Mouse (Mus musculus): Measurements from ENCODE around the gene Slc1a3.
A peak's percentile ranks its signal among the peaks of the same experiment; 100 is the strongest.

Slc1a3 gene

DNA sequence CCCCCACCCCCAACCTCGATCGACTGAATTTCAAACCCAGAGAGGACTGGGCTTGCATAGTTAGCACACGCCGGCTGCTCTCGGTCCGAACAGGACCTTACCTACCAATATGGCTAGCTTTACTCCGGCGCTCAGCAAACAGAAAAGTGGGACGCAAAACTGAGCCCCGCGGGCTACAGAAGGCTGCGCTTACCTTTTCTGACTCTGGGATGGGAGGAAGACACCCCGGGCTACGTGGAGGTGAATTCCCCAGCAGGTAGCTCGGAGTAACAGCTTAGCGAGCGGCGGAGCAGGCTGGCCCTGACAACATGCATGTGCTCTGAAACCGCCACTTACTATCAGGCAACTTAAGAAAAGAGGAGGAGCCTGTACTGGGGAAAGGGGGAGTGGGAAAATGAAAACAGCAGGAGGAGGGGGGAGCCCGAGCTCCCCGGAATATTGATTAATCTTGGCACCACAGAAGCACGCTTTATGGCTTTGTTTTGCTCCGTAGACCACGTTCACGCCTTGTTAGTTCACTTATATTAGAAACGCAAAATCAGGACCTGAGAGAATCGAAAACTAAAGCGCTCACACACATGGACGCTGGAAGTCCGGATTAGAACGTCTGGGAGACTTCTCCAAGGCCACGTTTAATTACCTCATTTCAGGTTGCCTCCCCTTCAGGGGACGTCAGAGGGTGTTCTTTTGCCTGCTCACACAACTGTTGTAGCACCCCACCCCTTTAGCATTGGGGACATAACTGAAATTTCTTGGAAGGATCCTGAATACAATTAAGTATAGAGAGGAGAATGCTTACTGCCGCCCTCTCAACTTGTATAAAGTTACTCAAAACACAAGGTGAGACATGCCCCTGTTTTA lies at the start of gene Slc1a3:
Gene Slc1a3 (minus strand): TSS at position 619 of the 861 bp plus-strand sequence.
- DNase-seq (ENCODE audit: low read depth, low spot score): peak; percentile 45

DNA sequence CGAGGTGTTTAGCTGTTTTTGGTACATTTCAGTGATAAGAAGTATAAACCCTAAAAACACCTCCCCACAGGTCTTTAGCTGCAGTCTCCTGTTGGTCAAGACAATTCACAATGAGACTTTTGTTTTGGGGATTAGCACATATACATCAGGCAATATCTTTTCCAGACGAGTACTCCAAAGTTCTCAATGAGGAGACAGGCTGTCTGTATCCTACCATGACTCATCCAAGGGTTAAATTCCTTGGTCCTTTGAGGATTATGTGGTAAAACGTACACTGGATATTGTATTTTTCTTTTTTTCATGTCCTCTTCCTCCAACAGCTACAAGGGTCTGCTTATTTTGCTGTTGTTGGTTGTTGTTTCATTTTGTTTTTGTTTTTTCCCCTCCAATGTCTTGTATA lies 48.5 kb upstream of the Slc1a3 start:
- no peak for DNase-seq (ENCODE audit: low read depth, low spot score)

DNA sequence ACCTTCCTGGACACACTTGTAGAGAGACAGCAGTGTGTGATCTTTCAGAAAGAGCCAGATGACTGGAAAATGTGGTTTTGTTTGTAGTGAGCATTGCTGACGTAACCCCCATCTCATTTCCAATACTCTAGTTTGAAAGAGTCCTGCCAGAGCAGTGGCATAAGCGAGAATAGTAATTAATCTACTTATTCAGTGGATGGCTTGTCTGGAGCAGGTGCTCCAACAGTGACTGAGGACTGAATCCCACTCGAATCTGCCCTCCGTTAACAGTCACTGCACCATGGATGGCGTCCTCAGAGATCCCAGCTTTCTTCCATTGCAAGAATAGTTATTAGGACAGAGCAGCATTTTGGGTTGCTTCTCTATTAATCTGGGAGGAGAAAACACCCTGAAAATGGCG lies 45.9 kb upstream of the Slc1a3 start:
- DNase-seq (ENCODE audit: low read depth, low spot score): no peak

DNA sequence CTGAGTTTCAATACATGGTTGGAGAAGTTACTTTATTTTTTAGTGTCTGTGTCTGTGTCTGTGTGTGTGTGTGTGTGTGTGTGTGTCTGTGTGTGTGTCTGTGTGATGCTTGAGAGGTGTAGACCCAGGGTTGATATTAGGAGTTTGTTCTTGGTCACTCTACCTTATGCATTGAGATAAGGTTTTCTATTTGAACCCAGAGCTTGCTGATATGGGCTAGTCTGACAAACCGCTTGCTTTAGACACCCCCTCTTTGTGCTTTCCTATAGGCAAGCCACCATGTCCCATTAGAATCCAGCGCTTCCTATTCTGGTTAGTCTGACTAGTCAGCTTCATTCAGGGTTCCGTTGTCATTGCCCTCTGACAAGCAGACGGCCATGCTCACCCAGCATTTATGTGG lies 39.2 kb upstream of the Slc1a3 start:
- no peak for DNase-seq (ENCODE audit: low read depth, low spot score)

DNA sequence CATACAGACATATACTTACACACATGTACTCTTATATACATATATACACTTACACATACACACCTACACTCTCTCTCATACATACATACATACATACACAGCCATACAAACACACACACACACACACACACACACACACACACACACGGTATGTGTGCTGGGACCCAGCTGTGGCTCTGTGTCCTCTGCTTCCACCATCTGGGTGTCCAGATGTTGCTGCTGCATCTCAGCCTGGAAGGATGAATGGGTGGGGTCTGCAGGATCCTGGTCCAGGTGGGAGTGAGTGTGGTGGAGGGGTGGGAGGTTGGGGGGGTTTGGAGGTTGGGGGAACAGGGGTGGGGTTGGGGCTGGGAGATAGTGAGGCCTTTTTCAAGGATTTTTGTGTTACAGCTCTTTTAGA lies 38.2 kb upstream of the Slc1a3 start:
- DNase-seq (ENCODE audit: low read depth, low spot score): no peak

DNA sequence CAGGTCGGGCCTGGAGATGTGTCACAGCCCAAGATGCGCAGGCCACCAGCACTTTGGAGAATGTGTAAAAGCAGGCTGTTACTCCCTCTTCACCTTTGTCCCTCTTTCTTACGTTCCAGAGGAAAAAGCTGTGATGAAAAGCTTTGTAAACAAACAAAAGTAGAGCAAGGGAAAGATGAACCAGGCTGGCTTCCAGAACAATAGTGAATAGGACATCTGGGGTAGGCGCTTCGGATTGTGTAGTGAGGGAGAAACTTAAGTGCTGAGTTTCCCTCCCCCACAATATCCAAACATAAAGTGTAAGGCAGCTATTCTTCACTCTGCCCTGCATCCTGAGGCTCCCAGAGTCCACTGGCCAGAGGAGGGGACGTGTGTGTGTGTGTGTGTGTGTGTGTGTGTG lies 31.0 kb upstream of the Slc1a3 start:
- DNase-seq (ENCODE audit: low read depth, low spot score): no peak

DNA sequence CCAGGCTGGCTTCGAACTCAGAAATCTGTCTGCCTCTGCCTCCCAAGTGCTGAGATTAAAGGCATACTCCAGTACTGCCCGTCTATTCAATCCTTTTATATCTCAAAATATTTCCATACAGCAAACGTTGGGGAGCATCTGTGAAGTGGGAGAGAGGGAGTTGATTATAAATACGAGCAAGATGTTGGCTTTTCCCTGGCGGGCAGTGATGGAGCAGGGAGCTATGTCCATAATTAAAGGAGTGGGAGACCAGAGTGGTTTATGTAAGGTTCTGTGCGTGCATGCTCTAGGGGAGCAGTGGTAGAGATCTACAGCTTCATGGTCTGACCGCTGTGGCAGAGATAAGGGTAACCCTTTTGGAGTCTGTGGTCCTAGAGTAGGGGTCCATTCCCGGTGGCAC lies 30.2 kb upstream of the Slc1a3 start:
- no peak for DNase-seq (ENCODE audit: low read depth, low spot score)

DNA sequence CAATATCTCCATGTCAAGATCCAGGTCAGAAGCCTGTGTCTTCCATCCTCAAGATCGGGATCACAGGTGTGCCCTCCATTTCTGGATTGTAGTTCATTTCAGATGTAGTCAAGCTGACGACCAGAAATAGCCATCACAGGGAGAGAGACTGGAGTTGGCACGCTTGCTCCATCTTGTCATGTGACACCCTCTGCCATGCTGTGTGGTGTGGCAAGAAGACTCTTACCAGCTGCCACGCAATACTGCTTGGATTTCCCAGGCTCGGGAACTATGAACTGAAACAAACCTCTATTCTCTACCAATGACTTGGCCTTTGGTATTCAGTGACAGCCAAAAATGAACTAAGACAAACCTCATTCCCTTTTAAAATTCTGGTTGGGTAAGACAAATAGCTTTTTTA lies 27.6 kb upstream of the Slc1a3 start:
- no peak for DNase-seq (ENCODE audit: low read depth, low spot score)

DNA sequence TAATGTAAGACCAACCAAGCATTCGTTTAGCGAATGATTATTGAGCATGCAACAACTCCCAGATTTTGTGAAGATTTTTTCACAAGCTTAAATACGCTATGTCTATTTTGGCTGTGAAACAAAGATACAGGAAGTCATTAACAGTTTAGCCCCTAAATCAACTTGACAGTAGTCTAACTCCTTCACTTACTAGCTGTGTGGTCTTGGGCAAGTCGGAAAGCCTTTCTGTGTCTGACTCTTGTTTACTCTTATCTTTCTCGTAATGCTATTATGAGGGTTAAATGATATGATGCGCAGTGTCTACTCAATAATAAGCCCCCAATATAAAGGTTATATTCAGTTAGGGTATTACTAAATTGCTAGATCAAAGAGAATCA lies 23.8 kb upstream of the Slc1a3 start:
- no peak for DNase-seq (ENCODE audit: low read depth, low spot score)

DNA sequence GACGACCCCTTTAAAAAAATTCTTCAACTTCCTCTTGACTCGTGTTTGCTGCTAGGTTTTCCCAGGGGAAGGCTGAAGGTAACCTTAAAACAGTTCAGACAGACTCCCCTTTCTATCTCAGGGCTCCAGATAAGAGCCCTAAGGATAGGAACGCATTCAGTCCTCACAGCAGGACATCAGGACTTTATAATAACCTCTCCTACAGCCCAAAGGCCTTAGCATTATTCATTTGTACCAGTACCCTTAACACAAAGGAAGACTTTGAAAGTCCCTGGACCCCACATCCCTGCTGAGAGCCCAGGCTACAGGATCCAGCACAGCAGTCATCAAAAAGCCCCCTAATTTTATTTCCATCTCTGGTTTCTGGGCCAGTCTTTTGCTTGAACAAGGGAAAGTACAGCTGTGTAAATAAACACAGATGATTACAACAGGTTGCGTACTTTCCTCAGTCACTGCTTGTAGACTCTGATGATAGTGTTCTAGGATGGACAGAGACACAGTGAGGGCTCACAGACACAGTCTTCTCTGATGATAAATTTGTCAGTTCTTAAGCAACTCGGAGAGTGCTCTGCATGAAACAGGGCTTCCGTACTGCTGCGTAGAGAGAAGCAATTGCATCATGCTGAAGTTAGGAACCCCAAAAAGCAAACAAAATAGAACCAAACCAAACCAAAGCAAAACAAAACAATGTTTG lies 23.3 kb upstream of the Slc1a3 start:
- peak; percentile 42 for DNase-seq (ENCODE audit: low read depth, low spot score)

DNA sequence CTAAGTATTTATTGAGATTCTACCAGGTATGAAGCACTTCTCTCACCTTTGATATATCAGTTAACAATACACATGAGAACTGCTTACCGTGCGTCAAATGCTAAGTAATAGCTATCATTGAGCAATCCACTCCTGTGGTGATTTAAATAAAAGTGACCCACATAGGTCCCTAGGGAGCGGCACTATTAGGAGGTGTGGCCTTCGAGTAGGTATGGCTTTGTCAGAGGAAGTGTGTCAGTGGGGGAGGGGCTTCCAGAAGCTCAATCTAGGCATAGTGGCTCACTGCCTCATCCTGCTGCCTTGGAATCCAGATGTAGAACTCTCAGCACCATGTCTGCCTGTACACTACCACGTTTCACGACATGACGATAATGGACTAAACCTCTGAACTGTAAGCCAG lies 18.3 kb upstream of the Slc1a3 start:
- DNase-seq (ENCODE audit: low read depth, low spot score): peak; percentile 40

DNA sequence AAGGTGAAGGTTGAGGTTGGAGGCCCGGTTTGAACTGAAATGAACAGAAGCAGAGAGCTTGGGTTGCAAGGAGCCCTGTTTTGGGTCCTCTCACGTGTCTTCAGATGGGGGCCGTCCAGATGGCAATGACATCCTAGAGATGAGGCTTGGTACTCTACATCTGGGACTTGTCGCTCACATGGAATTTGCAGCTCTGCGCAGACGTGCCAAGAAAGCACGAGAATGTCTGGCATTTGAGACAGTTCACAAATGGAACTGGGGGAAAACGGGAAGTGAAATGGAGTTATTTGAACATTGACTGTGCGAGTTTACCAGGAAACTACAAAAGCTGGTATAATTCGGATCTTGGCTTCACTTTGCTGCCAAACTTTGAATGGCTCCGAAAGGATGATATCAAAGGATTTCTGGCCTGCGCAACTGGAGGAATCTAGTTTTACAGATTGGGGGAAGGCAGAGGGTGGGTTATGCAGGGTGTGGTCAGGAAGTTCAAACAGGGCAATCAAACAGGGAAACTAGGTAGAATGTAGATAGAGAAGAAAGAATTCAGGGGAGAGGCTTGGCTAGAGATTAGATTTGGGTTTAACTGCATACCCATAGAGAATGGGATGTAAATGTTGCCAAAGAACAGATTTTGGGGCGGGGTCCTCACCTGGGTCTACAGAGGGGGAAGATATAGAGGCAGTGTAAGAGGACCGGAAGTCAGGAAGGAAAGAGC lies 12.0 kb upstream of the Slc1a3 start:
- peak; percentile 84 for DNase-seq (ENCODE audit: low read depth, low spot score)

DNA sequence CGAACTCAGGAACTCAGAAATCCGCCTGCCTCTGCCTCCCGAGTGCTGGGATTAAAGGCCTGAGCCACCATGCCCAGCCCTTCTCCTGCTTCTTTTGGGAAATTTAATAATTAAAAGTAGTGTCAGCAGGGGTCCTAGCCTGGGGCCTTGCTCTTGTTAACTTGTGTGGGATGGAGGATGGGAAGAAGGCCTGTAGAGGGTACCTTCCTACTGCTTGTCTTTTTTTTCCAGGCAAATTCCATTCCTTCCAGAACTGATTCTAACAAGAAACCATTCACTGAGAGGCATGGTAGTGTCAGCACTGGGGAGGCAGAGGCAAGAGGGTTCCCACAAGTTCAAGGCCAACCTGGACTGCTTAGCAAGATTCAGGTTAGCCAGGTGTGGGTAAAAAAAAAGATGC lies 11.2 kb upstream of the Slc1a3 start:
- peak; percentile 50 for DNase-seq (ENCODE audit: low read depth, low spot score)

DNA sequence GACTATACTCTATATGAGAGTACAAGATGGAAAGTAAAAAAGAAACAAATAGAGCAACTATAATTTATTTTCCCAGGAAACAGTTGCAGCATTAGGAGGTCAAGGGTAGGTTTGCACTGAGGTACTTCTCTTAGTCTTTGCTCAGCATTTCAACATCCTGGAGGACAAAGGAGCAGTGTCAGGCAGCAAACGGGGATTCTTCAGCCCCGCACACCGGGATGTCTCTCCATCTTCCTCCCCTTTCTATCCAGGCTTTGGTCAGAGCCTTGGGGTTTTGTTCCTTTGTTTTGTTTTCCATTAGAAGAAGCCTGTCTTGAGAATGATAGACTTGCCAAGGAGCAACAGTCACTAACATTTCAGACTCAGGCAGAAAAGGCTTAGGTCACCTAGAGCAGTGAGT lies 10.4 kb upstream of the Slc1a3 start:
- peak; percentile 27 for DNase-seq (ENCODE audit: low read depth, low spot score)

DNA sequence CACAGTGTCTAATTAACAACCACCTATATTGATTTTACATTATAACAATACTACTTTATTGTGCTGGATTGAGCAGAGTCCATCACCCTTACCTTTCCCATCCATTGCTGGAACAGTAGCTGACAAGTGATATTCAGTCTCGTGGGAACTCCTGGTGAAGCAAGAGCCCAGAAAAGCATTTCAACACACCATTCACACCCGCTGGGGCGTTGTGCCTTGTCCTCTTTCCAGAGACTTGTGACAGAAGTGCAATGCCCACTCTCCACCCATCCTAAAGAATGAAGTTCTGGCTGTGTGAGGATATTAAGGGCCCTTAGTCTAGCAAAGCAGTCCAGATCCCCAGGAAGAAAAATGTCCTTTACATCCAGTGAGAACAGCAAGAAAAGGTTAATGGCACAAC lies 7.9 kb upstream of the Slc1a3 start:
- no peak for DNase-seq (ENCODE audit: low read depth, low spot score)

DNA sequence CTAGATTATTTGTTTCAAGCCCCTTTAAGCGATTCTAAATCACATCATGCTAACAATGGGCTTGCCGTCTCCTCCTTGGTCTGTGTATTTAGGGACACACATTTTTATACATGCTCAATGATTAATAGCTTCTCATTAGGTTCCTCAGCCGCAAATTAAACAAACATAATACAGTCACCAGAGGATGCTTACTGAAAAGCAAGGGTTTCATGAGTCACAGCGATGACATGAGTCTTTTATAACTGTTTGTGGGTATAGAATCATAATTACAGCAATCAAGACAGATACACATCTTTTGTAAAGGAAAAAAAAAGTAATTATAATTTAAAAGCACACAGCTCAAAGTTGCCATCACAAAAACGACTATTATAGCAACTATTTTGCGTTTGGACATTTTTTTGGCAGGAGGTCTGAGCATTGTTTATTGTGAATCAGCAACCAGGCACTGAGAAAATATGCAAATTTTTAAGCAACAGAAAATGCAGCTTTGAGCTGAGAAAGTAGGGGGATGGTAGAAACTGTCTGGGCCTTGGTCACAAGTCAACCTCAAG lies 6.5 kb upstream of the Slc1a3 start:
- no peak for DNase-seq (ENCODE audit: low read depth, low spot score)

DNA sequence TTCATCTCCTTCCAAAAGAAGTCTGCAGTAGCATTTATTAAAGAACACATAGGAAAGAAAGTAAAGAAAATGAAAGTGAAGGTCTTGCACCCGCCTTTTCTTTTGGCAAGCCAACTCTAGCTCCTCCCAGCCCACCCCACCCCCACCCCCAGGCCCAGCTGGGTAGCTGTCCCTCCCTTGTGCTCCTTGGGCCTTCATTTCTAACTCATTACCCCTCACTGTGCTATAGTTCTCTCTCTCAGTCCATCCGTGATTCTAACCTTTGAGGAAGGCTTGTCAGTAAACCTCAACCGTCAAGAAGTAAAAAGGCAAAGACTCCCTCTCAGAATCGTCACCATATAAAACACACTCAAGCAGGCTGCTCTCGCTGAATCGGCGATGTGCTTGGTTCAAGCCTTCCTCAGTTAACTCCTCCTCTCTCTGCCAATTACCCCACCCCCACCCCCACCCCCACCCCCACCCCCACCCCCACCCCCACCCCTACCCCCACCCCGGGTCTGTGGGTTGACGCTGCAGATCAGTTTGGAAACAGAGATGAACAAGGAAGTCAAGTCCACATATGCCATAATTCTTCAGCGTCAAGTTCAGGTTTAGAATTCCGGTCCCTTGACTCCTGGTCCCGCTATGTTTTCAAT lies 5.9 kb upstream of the Slc1a3 start:
- peak; percentile 71 for DNase-seq (ENCODE audit: low read depth, low spot score)

DNA sequence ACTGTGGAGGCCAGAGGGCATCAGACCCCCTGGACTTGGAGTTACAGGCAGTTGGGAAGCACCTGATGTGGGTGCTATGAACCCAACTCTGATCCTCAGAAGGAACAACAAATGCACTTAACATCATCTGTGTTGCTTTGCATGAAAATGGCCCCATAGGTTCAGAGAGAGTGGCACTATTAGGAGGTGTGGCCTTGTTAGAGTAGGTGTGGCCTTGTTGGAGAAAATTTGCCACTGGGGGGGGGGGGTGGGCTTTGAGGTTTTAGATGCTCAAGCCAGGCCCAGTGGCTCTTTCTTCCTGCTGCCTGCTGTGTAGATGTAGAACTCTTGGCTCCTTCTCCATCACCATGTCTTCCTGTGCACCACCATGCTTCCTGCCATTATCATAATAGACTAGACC lies 5.1 kb upstream of the Slc1a3 start:
- DNase-seq (ENCODE audit: low read depth, low spot score): peak; percentile 73

DNA sequence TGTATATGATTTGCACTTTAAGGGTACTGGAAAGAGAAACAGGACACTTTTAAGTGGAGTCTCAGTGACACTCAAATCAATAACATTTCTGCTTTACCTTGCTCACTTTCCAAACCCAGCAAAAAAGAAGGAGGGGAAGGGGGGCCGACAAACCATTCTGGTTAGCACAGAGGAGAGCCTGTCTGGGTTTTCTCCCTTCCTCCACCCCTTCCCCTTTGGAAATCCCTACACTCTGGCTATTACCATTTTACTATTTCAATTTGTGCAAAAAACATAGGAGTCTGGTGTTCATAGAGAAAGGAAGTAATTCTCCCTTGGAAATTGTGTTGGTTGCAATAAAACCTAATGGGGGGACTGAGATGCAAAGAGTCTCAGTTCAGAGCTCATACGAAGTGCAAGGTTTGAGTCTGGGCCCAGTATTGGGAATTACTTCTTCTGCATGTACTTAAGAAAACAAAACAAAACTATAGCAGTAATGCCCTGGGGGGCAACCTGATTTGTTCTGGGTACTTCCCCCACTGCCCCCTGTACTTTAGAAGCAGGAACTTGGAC lies 1.9 kb upstream of the Slc1a3 start:
- no peak for DNase-seq (ENCODE audit: low read depth, low spot score)

DNA sequence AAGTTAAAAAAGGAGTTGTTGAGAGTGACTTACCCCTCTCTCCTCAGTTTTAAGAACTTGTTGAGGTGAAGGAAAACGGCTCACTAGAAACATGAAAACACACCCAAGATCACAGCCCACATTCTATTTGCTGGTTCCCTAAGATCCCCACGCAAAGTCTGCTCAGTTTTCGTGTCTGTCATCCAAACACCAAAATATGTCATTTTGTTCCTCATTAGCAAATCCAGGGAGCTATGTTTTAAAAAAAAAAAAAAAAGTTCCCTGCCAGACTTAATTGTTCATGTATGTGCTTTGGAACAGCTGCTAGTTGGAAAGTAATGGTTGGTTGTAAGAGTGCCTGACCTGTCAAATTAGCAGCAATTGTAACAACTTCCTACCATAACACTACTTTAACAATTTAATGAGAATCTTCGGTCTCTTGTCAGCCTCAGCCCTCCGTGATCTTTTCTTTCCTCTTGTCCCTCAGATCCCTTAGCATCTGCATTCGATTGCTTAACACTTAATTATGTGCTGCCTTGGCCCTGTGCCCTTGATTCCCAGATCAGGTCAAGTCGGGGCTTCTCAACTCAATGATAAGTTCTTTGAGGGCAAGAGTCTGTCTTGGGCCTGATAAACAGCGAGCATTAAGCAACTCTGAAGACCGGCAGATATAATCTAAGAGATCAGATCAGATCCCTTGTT lies 1.2 kb upstream of the Slc1a3 start:
- DNase-seq (ENCODE audit: low read depth, low spot score): no peak

DNA sequence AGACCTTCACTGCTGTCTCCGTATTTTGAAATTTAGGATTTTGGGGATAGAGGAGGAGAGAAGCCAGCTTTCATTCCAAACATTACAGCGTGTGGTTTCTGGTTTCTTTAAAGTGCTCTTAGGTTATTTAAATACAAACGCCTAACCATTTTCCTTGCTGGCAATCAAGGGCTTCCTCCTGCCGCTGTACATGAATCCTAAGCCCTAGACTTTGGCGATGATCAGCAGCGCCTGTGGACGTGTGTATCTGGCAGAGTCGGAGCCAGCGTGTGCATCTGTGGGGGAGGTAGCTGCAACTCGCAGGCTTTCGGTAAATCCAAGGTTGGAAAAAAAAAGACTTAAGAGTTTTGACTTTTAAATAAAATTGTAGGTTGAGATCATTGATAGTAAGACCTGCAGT lies 986 bp downstream of the Slc1a3 start:
- DNase-seq (ENCODE audit: low read depth, low spot score): peak; percentile 29
